Mouse (Mus musculus): ENCODE data around the gene Slc35e1. TPM values are rescaled to one million over a fixed set of nuclear protein-coding genes. Genes with fewer than 3 reads are reported as not detected.

Gene Slc35e1
- polyA plus RNA-seq, 1 experiment, result 121 TPM

GRCm38 (mm10) chr8:72469984-72470383 is 22.4 kb downstream of the Slc35e1 start:
- WGBS, result 97% methylated on average over 8 of the region's 8 CpGs
- no peak for TF ChIP-seq POLR2A (IDR thresholded peaks at IDR 0.05; ENCODE audit: control insufficient read depth, extremely low read depth, insufficient read depth, low read length, poor library complexity)
- no peak for TF ChIP-seq CTCF (IDR thresholded peaks at IDR 0.05; ENCODE audit: borderline replicate concordance, control insufficient read depth, extremely low read depth, insufficient read depth, low read length, poor library complexity)
- H3K4me3 ChIP-seq (ENCODE audit: control insufficient read depth, insufficient read depth, low read length), result no peak overlapping the region
- H3K36me3 ChIP-seq (ENCODE audit: control insufficient read depth, insufficient read depth, low read length), result peaks cover 66% of the 10 kb centered on the region
- DNase-seq, result no peak
- H3K27ac ChIP-seq (ENCODE audit: control insufficient read depth, insufficient read depth, low read length), result no peak overlapping the region
- no peaks in the 10 kb centered on the region for H3K27me3 ChIP-seq (ENCODE audit: control insufficient read depth, insufficient read depth, low read length)
- H3K4me1 ChIP-seq (replicated peaks; ENCODE audit: control insufficient read depth, insufficient read depth, low read length), result peaks cover 3% of the 10 kb centered on the region

DNA sequence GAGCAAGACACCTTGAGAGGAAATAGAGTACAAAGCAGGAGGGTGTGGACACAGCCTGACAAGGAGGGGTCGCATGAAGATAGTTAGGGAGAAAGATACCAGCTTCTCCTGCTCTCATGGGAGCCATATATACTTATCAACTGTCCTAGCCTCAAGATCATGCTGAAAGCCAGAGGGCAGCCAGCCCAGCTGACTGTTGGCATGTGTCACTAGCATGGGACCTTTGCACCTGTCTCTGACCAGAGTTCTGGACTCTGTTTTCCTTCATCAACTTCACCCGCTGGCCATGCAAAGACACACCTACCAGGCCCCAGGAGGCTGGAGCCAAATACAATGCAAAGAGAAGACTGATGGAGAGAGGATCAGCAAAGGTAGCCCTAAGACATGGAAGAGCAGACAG is 23.2 kb downstream of the Slc35e1 start:
- TF ChIP-seq CTCF (IDR thresholded peaks at IDR 0.05; ENCODE audit: borderline replicate concordance, control insufficient read depth, extremely low read depth, insufficient read depth, low read length, poor library complexity) (no peak), POLR2A (IDR thresholded peaks at IDR 0.05; ENCODE audit: control insufficient read depth, extremely low read depth, insufficient read depth, low read length, poor library complexity) (no peak)
- Histone ChIP-seq H3K36me3 (ENCODE audit: control insufficient read depth, insufficient read depth, low read length) (peaks cover 74% of the 10 kb centered on the region), H3K4me3 (ENCODE audit: control insufficient read depth, insufficient read depth, low read length) (no peak overlapping the region), H3K4me1 (replicated peaks; ENCODE audit: control insufficient read depth, insufficient read depth, low read length) (peaks cover 2% of the 10 kb centered on the region), H3K27ac (ENCODE audit: control insufficient read depth, insufficient read depth, low read length) (no peak overlapping the region), H3K27me3 (ENCODE audit: control insufficient read depth, insufficient read depth, low read length) (no peaks in the 10 kb centered on the region)
- no peak for DNase-seq
- WGBS, result 98% methylated on average over 2 of the region's 2 CpGs

DNA sequence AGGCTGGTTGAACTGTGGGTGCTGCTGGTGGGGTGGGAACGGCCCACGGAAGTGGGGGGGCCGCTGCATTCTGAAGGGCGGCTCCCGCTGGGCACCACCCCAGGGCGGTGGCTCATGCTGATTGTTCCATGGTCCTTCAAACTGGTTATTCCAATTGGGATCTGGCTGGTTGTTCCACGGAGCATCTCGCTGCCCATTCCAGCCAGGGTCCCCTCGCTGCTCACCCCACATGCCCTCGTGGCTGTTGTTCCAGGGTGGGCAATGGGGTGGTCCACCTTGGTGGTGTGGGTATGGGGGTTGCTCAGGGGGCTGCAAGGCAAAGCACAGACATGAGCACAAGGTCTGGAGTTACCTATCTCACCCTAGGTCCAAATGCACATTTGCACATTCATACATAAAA is 28.2 kb downstream of the Slc35e1 start:
- no peak for DNase-seq
- no peak overlapping the region for H3K27ac ChIP-seq (ENCODE audit: control insufficient read depth, insufficient read depth, low read length)
- peaks cover 93% of the 10 kb centered on the region for H3K36me3 ChIP-seq (ENCODE audit: control insufficient read depth, insufficient read depth, low read length)
- over 99% methylated on average over 10 of the region's 10 CpGs for WGBS
- H3K27me3 ChIP-seq (ENCODE audit: control insufficient read depth, insufficient read depth, low read length), result no peaks in the 10 kb centered on the region
- TF ChIP-seq POLR2A (IDR thresholded peaks at IDR 0.05; ENCODE audit: control insufficient read depth, extremely low read depth, insufficient read depth, low read length, poor library complexity) (no peak), CTCF (IDR thresholded peaks at IDR 0.05; ENCODE audit: borderline replicate concordance, control insufficient read depth, extremely low read depth, insufficient read depth, low read length, poor library complexity) (no peak)
- no peak overlapping the region for H3K4me3 ChIP-seq (ENCODE audit: control insufficient read depth, insufficient read depth, low read length)
- H3K4me1 ChIP-seq (replicated peaks; ENCODE audit: control insufficient read depth, insufficient read depth, low read length), result no peaks in the 10 kb centered on the region

- TF ChIP-seq CTCF (IDR thresholded peaks at IDR 0.05; ENCODE audit: borderline replicate concordance, control insufficient read depth, extremely low read depth, insufficient read depth, low read length, poor library complexity) (no peak), POLR2A (IDR thresholded peaks at IDR 0.05; ENCODE audit: control insufficient read depth, extremely low read depth, insufficient read depth, low read length, poor library complexity) (no peak)
- WGBS, result 97% methylated on average over 4 of the region's 4 CpGs
- no peak overlapping the region for H3K27ac ChIP-seq (ENCODE audit: control insufficient read depth, insufficient read depth, low read length)
- H3K27me3 ChIP-seq (ENCODE audit: control insufficient read depth, insufficient read depth, low read length), result no peaks in the 10 kb centered on the region
- no peak for DNase-seq
- no peaks in the 10 kb centered on the region for H3K4me1 ChIP-seq (replicated peaks; ENCODE audit: control insufficient read depth, insufficient read depth, low read length)
- H3K36me3 ChIP-seq (ENCODE audit: control insufficient read depth, insufficient read depth, low read length), result peaks cover 57% of the 10 kb centered on the region
- H3K4me3 ChIP-seq (ENCODE audit: control insufficient read depth, insufficient read depth, low read length), result no peak overlapping the region
Observed at GRCm38 (mm10) chr8:72459881-72460533, 32.4 kb downstream of the Slc35e1 start.

DNA sequence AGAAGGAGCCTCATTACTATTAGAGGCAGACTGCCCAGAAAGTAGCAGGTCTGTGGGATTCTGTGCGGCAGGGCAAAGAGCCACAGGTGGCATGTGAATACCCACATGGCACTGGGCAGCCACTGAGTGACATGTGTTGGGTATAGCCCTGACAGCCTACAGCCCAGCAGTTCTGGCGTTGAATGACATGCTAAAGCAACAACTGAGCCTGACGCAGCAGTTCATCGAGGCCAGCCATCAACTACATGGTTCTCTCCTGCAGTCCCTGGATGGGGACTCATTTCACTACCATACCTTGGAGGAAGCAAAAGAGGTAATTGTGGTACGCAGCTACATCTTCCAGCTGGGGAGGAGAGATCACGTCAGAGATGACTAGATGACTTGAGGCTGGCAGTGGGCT is 34.0 kb downstream of the Slc35e1 start:
- 96% methylated on average over 6 of the region's 6 CpGs for WGBS
- DNase-seq, result no peak
- Histone ChIP-seq H3K36me3 (ENCODE audit: control insufficient read depth, insufficient read depth, low read length) (peaks cover 41% of the 10 kb centered on the region), H3K4me1 (replicated peaks; ENCODE audit: control insufficient read depth, insufficient read depth, low read length) (no peaks in the 10 kb centered on the region), H3K4me3 (ENCODE audit: control insufficient read depth, insufficient read depth, low read length) (no peak overlapping the region), H3K27ac (ENCODE audit: control insufficient read depth, insufficient read depth, low read length) (no peak overlapping the region), H3K27me3 (ENCODE audit: control insufficient read depth, insufficient read depth, low read length) (no peaks in the 10 kb centered on the region)
- TF ChIP-seq CTCF (IDR thresholded peaks at IDR 0.05; ENCODE audit: borderline replicate concordance, control insufficient read depth, extremely low read depth, insufficient read depth, low read length, poor library complexity) (no peak), POLR2A (IDR thresholded peaks at IDR 0.05; ENCODE audit: control insufficient read depth, extremely low read depth, insufficient read depth, low read length, poor library complexity) (no peak)

GRCm38 (mm10) chr8:72457806-72458205 is 34.6 kb downstream of the Slc35e1 start:
- H3K4me1 ChIP-seq (replicated peaks; ENCODE audit: control insufficient read depth, insufficient read depth, low read length), result no peaks in the 10 kb centered on the region
- DNase-seq, result no peak
- H3K4me3 ChIP-seq (ENCODE audit: control insufficient read depth, insufficient read depth, low read length), result no peak overlapping the region
- no peak overlapping the region for H3K27ac ChIP-seq (ENCODE audit: control insufficient read depth, insufficient read depth, low read length)
- H3K27me3 ChIP-seq (ENCODE audit: control insufficient read depth, insufficient read depth, low read length), result no peaks in the 10 kb centered on the region
- 96% methylated on average over 3 of the region's 3 CpGs for WGBS
- TF ChIP-seq CTCF (IDR thresholded peaks at IDR 0.05; ENCODE audit: borderline replicate concordance, control insufficient read depth, extremely low read depth, insufficient read depth, low read length, poor library complexity), result no peak
- no peak for TF ChIP-seq POLR2A (IDR thresholded peaks at IDR 0.05; ENCODE audit: control insufficient read depth, extremely low read depth, insufficient read depth, low read length, poor library complexity)
- peaks cover 35% of the 10 kb centered on the region for H3K36me3 ChIP-seq (ENCODE audit: control insufficient read depth, insufficient read depth, low read length)

- Histone ChIP-seq H3K36me3 (ENCODE audit: control insufficient read depth, insufficient read depth, low read length) (peaks cover 11% of the 10 kb centered on the region), H3K4me3 (ENCODE audit: control insufficient read depth, insufficient read depth, low read length) (no peak overlapping the region), H3K27me3 (ENCODE audit: control insufficient read depth, insufficient read depth, low read length) (no peaks in the 10 kb centered on the region), H3K27ac (ENCODE audit: control insufficient read depth, insufficient read depth, low read length) (no peak overlapping the region), H3K4me1 (replicated peaks; ENCODE audit: control insufficient read depth, insufficient read depth, low read length) (no peaks in the 10 kb centered on the region)
- TF ChIP-seq CTCF (IDR thresholded peaks at IDR 0.05; ENCODE audit: borderline replicate concordance, control insufficient read depth, extremely low read depth, insufficient read depth, low read length, poor library complexity), result no peak
- no peak for TF ChIP-seq POLR2A (IDR thresholded peaks at IDR 0.05; ENCODE audit: control insufficient read depth, extremely low read depth, insufficient read depth, low read length, poor library complexity)
- 94% methylated on average over 4 of the region's 4 CpGs for WGBS
- DNase-seq, result no peak
Observed at GRCm38 (mm10) chr8:72455317-72455716, 37.1 kb downstream of the Slc35e1 start.

Data from thymus, adult 2 months (tissue).